Mouse (Mus musculus) macrophage (primary cell): ENCODE data around the gene Mlec. TPM values are rescaled to one million over a fixed set of nuclear protein-coding genes. Genes with fewer than 3 reads are reported as not detected.

Source experiments
- H3K27ac ChIP-seq: fragments of 350-480 bp; formaldehyde crosslinking; 2 replicates; pipeline ENCODE4 v1.9.0; 2021
- H3K36me3 ChIP-seq: fragments of 350-480 bp; formaldehyde crosslinking; 2 replicates; pipeline ENCODE4 v1.9.0; 2021; ENCODE audit errors: inconsistent target
- H3K4me3 ChIP-seq: fragments of 350-480 bp; formaldehyde crosslinking; 2 replicates; pipeline ENCODE4 v1.9.0; 2021; ENCODE audit errors: inconsistent target
- H3K79me2 ChIP-seq: fragments of 350-480 bp; formaldehyde crosslinking; 2 replicates; pipeline ENCODE4 v1.9.0; 2021; ENCODE audit errors: inconsistent target
- WGBS: methylation state at CpG from one replicate; pipeline ENCODE4 v1.1.7; 2026; ENCODE audit warnings: inconsistent platforms; ENCODE audit not compliant: missing documents; 5-methylcytosine and 5-hydroxymethylcytosine counted together
- polyA plus RNA-seq: library from polyadenylated mRNA; stranded (reverse); fragments of 250-400 nt; gene quantifications from 3 replicates; pipeline ENCODE4 v1.2.4, GENCODE M21; 2018; ENCODE audit warnings: inconsistent platforms
- total RNA-seq, 78 experiments: library from RNA; depleted of rRNA; stranded (reverse); fragments of 250-400 nt; gene quantifications; 1 replicate in 9 of 78; 2 replicates in 24 of 78; 3 replicates in 43 of 78; 4 replicates in 2 of 78; pipeline ENCODE4 v1.2.4; 2018; ENCODE audit warnings: inconsistent platforms in 56 of 78

Gene Mlec
- total RNA-seq (2018; cell fraction: chromatin; rRNA removed): 10 to 100 TPM in 20 of 26 experiments, 1 to 10 TPM in 6; 5.1 to 57.8 (median 20.7) TPM
- total RNA-seq (2018; cell fraction: cytosol; rRNA removed): 10 to 100 TPM; 16.3 to 66.5 (median 31.9) TPM
- 10 to 100 TPM; 13.5 to 80.8 (median 35.8) TPM for total RNA-seq (2018; cell fraction: nucleus; rRNA removed)
- polyA plus RNA-seq: 48.9 to 54.7 TPM (median 49.7 TPM) in 3 replicates

DNA sequence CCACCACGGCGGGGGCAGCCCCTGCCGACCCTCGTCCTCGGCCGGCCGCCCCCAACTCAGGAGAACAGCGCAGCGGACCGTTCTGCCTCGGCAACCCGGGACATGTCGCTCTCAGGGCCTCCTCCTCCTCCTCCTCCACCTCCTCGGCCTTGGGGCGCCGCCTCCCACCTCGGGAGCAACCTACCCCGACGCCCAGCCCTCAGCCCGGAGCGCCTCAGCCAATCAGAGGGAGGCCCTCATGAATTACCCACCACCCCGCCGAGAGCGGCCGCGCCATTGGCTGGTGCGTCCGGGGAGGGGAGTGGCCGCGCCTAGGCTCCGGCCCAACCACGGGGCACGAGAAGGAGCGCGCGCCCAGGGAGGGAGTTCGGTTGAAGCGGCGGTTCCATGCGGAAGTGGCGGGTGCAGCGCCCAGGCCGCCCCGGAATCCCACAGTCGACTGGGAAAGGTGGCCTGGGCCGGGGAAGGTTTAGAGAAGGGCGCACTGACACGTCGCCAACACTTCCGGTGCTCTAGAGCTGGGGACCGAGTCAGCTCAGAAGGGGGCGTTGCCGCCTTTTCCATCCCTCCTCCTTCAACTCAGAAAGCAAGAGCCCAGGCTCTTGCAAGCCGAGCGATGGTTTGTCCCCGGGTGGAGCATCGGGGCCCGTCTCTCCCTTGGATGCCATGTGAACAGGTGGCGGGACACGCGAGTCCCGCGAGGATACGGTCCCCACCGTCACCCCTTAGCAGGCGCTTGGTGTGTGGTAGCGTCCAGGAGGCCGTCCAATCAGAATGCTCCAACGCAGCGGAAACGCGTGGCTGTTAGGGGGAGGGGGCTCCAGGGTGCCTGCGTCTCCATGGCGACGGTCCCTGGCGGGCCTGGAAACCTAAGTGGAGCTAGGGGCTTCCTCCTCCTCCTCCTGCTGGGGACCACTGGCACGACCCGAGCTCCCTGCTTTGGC is at the start of gene Mlec:
TSS of gene Mlec (minus strand) at position 140 of the 944 bp plus-strand sequence.
- whole genome bisulfite sequencing: under 1% methylated on average over 75 of the region's 78 CpGs
- Histone ChIP-seq H3K27ac (peak within 1 kb of the TSS; percentile 93), H3K36me3 (no peaks in the 10 kb centered on the region), H3K4me3 (peak within 1 kb of the TSS; percentile 80), H3K79me2 (peaks cover 36% of the 10 kb centered on the region)

DNA sequence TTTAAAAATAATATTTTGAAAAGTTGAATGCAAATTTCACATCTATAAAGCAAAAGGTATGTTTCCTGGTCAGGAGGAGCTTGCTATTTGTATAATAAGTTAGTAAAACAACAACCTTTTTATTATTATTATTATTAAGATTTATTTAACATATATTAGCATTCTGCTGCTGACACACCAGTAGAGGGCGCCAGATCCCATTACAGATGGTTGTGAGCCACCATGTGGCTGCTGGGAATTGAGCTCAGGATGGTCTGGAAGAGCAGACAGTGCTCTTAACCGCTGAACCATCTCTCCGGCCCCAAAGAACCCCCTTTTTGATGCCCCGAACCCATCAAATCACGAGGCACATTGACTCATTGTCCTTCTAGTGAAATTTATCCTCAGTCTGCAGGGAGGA is 49.3 kb upstream of the Mlec start:
- WGBS: 67% methylated on average over 5 of the region's 5 CpGs
- Histone ChIP-seq H3K79me2 (no peaks in the 10 kb centered on the region), H3K4me3 (no peak overlapping the region), H3K27ac (no peak overlapping the region), H3K36me3 (no peaks in the 10 kb centered on the region)

DNA sequence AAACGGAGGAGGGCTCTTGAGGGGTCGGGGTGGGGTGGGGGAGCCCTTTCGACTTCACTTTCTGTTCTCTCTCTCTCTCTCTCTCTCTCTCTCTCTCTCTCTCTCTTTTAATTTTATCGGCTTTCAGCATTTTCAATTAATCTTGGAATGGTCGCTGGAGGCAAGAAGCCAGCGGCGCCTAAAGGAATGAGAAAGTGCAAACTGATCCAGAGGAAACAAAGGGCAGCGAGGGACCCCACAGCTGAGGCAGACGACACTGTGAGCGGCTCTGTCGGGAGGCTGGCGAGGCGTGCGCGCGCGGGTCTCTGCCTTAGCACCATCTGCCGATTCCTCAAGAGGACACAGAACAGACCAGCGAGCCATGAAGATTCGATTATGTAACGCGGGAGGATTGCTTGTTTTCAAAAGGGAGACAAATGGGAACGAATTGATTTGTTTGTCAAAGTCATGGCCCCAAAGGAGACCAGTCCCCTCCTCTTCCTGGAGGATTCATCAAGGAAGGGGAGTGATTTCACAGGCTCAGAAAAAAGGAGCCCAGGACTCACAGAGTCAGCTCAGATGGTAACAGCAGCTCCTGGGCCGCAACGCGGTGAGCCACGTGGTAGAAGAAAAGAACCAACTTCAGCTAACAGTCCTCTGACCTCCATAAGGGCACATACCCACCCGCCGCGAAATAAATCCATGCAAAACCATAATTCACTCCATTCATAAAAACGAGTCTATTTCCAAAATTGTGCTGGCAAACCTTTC is 46.8 kb upstream of the Mlec start:
- Histone ChIP-seq H3K4me3 (no peak overlapping the region), H3K79me2 (no peaks in the 10 kb centered on the region), H3K27ac (no peak overlapping the region), H3K36me3 (no peaks in the 10 kb centered on the region)
- WGBS: 2% methylated on average over 30 of the region's 31 CpGs

DNA sequence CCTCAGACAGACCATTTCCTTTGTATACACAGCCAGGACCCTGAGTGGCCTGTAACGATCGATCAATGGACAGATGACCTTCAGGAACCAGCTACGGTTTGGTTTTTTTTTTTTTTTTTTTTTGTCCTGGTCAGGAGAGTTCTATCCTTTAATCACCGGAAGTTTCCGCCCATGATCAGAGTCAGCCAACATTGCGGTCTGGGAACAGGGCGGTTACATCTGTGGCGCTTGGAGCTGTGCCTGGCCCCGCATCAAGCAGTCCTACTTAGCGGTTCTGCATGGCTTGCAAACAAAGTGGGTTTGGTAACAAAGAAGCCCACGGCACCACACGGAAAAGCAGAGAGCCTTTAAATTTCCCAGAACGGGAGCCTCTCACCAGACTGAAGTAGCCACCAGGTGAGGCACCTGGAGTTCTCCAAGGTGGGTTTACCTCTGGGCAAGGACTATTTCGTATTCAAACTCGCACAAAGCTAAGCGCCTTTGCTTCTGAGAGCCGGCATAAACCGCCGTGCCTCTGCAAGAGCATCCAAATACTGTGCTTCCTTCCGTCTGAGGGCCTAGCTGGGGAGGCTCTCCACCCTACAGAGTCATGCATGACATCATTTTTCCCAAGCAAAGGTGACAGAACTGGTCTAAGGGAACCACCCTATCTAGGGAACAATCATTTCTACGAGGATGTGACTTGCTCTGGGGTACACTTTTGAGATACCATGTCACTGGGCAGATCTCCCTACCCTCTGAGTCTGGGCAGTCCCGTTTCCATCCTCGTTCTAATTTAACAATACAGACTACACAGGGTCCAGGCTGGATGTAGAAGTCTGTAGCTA is 46.0 kb upstream of the Mlec start:
- no peaks in the 10 kb centered on the region for H3K36me3 ChIP-seq
- WGBS: 7% methylated on average over 23 of the region's 23 CpGs
- no peaks in the 10 kb centered on the region for H3K79me2 ChIP-seq
- H3K27ac ChIP-seq: no peak overlapping the region
- H3K4me3 ChIP-seq: no peak overlapping the region

DNA sequence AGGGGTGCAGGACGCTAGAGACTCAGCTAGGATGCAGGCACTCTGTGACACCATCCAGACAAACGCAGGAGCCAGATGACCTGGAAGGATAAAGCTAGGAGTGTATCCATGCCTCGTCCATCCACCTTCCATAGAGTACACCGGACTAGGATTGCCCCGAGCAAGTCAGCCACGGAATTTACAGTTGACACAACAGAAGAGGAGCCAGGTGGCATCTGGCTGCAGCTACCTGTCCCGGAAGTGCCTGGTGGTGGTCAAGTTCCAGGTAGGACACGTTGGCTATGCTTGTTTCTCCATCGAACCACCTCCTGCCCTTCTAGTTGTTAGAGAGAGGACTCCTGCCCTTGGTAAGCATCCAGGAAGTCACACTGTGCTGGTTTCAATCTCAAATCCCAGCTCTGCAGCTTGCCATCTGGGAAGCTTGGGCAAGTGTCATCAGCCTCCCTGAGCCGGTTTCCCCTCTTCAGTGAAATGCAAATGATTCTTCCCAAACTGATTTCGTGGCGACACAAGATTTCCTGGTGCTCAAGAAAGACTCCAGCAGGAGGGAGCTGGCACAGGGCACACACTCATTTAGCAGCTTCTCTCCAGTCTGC is 36.7 kb upstream of the Mlec start:
- H3K4me3 ChIP-seq: no peak overlapping the region
- no peaks in the 10 kb centered on the region for H3K36me3 ChIP-seq
- no peaks in the 10 kb centered on the region for H3K79me2 ChIP-seq
- H3K27ac ChIP-seq: no peak overlapping the region
- WGBS: 13% methylated on average over 12 of the region's 12 CpGs

DNA sequence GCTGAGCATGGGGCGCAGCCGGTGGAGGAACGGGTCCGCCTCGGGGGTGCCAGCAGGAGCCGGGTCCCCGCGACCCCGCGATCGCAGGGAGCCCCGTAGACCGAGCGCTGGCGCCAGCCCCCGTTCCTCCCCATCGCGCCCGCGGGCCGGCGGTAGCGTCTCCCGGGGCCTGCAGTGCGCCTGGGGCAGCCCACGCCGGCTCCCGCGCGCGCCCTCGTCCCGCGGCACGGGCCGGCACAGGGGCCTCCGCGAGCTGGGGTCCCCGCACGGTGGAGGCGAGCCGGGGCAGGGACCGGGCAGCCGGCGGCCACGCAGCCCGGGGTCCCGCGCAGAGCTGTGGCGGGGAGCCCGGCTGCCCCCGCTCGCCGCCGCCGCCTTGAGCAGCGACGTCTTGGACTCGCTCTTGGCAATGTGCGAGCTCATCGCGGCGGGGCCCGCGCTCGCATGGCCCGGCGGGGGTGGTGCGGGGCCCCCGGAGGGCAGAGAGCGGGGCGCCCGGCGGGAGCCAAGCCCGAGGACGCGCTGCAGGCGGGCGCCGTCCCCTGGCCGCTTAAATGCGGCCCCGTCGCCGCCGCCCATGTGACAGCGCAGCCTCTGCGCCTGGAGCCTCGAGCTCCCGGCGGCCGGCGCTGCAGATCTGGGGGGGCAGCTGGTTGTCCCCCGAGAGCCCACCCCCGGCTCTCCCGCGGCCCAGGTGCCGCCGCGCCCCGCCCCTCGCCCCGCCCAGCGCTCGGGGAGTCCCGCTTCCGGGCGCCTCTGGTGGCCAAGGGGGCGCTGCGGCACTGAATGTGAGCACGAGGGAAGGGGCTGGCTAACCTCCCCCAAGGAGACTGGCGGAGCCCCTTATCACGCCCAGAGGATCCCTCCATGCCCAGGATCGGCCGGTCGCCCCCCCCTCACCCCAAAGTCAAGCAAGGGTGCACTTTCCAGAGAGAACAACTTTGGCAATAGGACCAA is 36.0 kb upstream of the Mlec start, which contains the start of gene Cabp1:
TSS of gene Cabp1 (minus strand) at position 713 of the 957 bp plus-strand sequence.
- no peak within 1 kb of the TSS for H3K4me3 ChIP-seq
- no peaks in the 10 kb centered on the region for H3K36me3 ChIP-seq
- no peak within 1 kb of the TSS for H3K27ac ChIP-seq
- WGBS: under 1% methylated on average over 95 of the region's 116 CpGs
- H3K79me2 ChIP-seq: no peaks in the 10 kb centered on the region

DNA sequence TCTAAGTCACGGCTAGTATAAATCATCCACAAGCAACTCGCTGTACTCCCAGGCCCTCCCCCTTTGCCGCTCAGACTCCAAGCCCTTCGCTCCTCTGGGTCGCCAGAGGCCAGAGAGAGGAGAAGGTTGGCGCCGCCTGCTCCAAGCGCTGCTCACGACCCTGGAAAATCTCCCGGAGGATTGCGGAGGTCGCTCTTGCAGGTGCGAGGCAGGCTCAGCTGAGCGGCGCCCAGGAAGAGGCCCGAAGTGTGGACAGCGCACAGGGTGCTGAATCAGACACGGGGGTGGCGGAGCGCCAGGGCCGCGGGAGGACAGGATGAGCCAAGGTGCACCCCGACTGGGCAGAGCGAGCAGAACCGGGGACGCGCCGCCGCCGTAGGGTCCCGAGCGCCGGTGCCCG is 35.2 kb upstream of the Mlec start:
- H3K79me2 ChIP-seq: no peaks in the 10 kb centered on the region
- no peaks in the 10 kb centered on the region for H3K36me3 ChIP-seq
- H3K27ac ChIP-seq: no peak overlapping the region
- H3K4me3 ChIP-seq: no peak overlapping the region
- 6% methylated on average over 34 of the region's 34 CpGs for WGBS

DNA sequence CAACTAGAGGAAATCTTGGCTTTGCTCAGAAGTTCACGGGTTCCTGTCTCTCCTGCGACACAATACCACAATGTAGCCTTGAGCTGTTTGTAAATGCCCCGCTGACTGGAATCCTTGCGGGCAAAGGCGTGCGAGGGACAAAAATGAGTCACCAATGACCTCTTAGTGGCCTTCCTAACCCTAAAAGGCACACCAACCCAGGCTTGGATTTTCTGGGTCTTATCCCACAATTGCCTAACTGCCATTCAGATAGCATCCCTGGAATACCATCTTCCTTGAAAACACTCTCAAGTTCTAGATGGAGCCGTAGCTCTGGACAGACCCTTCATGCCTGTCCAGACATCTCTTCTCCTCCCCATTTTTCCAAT is 34.8 kb upstream of the Mlec start:
- Histone ChIP-seq H3K79me2 (no peaks in the 10 kb centered on the region), H3K4me3 (no peak overlapping the region), H3K27ac (no peak overlapping the region), H3K36me3 (no peaks in the 10 kb centered on the region)
- 15% methylated on average over 7 of the region's 7 CpGs for WGBS

DNA sequence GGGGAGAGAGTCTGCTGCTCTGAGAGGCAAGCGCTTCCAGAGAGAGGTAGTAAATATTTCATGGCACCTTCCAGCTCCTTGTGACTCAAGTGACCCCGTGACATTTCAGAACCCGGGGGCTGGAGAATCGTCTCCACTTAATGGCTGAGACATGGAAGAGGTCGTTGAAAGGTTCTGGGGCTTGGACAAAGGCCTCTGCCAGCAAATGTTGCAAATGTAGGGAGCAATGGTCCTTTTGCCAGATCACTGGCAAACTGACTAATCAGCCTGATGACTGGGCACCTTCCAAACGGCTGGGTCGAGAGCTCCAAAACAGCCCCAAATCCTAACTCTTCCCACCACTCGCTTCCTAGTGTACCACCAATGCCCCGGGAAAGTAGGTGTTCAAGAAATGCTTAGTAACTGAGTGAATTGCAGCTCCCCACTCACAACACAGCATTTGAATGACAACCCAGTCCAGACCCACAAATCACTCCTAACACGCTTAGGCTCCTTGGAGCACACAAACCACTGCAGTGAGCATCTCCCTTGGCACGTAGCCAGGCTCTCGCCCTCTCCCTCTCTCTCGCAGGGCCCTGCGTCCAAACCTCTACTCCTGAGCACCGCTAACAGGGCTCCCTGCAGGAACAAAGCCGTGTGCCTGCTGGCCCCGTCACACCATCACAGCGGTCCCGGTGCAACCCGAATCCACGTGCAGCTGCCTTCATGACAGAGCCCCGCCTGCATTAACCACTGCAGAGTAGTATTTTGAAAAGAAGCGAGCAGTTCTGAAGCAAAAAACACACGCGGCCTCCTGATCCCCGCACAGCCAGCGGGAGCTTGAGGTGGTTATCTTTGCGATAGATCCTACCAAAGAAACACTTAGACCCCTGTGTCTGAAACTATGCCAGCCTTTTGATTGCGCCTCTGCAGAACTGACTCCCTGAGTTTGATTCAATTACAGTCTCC is 34.2 kb upstream of the Mlec start:
- no peak overlapping the region for H3K4me3 ChIP-seq
- H3K36me3 ChIP-seq: no peaks in the 10 kb centered on the region
- 11% methylated on average over 29 of the region's 29 CpGs for WGBS

DNA sequence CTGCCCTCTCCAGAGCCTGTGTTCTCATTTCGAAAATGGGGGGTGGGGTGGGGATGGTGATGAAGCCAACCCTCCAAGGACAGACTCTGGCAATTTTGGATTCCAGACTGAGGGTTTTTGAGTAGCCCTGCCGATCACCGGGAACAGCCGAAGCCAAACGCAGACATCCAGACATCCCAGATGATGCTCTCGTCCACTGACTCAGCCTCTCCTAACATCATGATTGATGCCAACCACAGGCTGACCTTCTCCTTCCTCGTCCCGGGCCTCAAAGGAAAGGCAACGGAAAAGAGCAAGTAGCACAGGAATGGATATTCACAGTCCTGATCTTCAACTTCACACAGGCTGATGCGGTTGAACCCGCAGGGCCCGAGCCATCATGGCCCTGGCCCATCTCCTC is 32.1 kb upstream of the Mlec start:
- 65% methylated on average over 12 of the region's 12 CpGs for WGBS
- Histone ChIP-seq H3K4me3 (no peak overlapping the region), H3K36me3 (no peaks in the 10 kb centered on the region), H3K27ac (no peak overlapping the region), H3K79me2 (no peaks in the 10 kb centered on the region)

More for the DNA sequence above, 34.2 kb upstream of the Mlec start:
- Histone ChIP-seq H3K27ac (no peak overlapping the region), H3K79me2 (no peaks in the 10 kb centered on the region)

DNA sequence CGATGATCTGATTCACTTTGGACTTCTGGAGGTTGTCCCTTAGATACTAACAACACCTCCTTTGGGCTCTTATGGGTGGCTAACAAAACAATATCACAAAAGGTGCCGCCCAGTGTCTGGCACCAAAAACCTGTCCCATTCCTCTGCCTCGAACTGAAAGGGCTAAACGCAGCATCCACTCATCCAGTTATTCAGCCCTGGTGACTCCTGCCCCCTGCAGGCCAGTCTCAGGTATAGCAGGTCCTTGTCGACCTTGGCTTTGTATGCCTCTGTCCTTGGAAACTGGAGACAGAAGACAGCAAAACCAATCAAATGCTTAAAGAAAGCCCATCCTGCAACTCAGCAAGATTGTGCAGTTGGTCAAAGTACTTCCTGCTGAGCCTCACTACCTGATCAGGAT is 30.8 kb upstream of the Mlec start:
- no peak overlapping the region for H3K27ac ChIP-seq
- no peaks in the 10 kb centered on the region for H3K36me3 ChIP-seq
- no peak overlapping the region for H3K4me3 ChIP-seq
- WGBS: 38% methylated on average over 5 of the region's 5 CpGs
- H3K79me2 ChIP-seq: no peaks in the 10 kb centered on the region
